Mouse (Mus musculus) cerebellum, postnatal 10 days (tissue): ENCODE results near the gene Zfp575.

Source experiments
- DNase-seq, 2 experiments: peaks; one replicate each; pipeline ENCODE4 v3.0.0; 2021; ENCODE audit warnings: mixed read lengths in 2 of 2

The Zfp575 gene

DNA sequence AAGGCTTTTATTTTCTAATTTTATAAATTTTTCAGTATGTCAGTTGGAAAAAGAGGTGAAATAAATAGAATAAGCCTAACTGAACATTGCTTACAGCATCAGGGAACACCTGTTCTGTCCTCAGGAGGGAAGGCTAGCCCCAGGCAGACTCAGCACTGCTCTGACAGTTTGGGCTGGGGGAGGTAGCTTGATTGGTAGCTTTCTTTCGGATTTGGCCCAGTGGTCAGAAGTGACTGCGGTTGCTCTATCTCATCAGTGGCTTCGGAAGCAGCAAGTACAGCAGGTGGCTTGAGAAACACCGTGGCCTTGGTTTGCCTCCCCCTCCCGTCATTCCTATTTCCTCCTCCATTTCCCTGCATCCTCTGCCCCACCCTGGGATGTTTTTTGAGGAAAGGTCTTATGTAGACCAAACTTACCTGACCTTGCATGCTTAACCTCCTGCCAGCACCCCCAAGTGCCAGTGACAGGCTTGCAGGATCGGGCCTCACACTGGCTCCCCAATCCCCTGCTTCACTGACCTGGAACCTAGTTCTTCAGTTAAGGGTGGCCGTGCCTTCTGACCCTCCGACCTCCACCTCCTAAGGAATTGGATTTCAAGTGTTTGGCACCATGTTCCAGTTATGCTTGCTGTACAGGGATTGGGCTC is 24.1 kb downstream of the Zfp575 start:
- DNase-seq, result no peak

DNA sequence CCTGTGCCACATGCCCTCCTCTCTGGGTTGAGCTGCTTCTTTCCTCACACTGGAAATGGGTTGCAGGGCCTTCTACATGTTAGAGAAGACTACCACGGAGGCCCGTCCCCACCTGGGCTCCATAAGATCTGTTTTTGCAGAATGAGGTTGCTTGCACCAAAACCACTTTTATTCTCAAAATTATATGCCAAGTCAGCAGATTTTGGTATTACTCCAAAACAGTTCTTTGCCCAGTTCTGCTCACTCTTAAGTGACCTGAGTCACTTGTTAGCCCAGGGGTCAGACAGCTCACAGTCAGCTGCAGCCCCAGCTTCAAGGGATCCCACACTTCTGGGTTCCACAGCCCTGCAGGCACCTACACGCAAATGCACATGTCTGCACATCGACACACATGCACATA is 26.0 kb downstream of the Zfp575 start:
- DNase-seq, result no peak

- no peak for DNase-seq
These were observed 31.7 kb downstream of the Zfp575 start for GRCm38 (mm10) chr7:24555786-24556185.

GRCm38 (mm10) chr7:24551985-24552759 is 35.3 kb downstream of the Zfp575 start:
- DNase-seq, result no peak

DNA sequence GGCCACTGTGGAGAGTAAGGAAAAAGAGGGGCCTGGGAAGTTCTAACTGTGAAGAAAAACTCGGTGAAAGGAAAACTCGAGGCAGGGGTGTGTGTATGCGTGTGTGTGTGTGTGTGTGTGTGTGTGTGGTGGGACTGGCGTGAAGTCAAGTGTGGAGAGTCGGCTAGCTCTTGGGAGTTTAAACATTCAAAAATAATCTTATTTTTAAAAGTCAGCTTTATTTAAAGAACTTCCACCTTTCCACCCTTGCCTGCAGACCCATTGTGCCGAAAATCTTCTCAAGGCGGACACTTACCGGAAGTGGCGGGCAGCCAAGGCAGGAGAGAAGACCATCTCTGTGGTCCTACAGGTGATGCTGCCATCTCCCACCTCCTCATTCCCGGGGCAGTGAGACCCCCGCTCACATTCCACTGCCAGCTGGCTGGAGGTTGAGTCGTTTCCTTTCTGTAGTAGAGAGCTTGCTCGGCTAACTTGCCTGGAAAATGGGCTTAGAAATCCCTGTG is 39.9 kb downstream of the Zfp575 start:
- DNase-seq, result peak in 1 of 2 experiments; percentile 46

DNA sequence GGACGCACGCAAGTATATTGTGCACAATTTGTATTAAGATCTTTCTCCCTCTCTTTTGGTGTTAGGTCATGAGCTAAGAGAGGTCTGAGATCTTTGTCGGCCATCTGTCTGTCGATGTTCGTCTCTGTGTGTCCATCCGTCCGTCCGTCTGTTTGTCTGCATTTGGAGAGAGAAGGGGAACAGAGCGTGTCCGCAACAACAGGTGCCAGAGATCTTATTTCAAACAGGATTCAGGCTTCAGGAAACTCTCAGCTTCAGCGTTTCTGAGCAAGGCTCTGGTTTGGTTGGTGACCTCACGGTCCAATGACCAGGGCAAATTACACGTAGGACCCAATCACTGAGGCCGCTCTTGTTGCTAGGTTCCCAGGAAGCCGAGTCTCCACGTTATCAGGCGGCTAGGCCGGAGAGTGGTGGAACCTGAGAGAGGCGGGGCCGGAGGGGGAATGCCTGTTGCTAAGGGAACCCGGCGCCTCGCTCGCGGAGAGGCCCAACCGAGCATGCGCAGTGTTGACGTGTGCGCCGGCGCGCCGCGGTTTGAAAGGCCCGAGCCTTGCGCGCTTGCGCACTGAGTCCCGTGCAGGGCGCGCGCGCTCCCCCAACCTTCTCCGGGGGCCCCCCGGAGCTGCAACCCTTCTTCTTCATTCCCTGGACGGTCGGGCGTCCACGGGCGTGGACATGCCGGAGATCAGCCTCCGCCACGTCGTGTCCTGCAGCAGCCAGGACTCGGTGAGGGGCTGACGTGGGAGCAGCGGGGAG is 40.6 kb downstream of the Zfp575 start:
- DNase-seq, result peak; percentile 99 to 100

DNA sequence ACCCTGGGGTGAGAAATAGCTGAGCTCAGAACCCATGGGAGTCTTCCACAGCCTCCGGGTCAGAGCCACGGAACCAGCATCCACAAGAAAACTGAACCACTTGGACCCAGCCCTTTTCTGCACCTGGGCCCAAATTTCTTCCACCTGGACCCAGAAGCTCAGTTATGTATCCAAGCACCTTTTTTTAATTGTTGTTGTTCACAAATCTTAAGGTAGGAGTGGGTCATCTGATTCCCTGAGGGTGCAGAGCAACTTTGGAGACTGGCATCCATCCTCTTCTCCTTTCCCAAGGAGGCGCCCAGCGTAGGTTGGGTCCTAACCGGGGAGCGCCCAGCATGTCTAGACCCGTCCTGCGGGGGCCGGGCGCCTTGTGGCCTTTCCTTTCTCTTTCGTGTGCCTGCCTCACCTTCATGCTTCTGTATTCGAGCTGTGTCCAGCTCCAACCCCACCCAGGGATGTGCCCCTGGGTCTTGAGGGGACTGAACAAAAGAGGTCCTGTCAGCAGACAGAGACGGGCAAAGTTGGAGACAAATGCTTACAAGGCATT is 41.3 kb downstream of the Zfp575 start, which contains the start of the genes Pinlyp and Xrcc1:
Gene Pinlyp (minus strand): TSS at position 51 of the 547 bp plus-strand sequence.
Gene Xrcc1 (plus strand): TSS at position 222 of the 547 bp plus-strand sequence.
- DNase-seq, result peak in 1 of 2 experiments; percentile 33

DNA sequence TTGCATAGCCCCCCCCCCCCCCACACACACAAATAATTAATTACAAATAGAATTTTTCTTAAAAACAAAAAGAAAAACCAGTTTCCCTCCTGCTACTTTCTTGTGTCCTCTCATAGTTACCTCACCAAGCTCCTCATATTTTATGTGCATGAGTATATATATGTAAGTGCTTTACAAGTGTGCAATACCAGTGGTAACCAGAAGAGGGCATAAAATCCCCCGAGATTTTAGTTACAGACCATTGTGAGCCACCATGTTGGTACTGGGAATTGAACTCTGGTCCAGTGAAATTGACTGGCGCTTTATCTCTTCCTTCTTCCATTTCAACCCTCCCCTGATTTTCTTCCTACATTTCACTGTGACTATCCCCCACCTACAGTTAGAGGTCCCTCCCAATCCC is 42.9 kb downstream of the Zfp575 start:
- no peak for DNase-seq

DNA sequence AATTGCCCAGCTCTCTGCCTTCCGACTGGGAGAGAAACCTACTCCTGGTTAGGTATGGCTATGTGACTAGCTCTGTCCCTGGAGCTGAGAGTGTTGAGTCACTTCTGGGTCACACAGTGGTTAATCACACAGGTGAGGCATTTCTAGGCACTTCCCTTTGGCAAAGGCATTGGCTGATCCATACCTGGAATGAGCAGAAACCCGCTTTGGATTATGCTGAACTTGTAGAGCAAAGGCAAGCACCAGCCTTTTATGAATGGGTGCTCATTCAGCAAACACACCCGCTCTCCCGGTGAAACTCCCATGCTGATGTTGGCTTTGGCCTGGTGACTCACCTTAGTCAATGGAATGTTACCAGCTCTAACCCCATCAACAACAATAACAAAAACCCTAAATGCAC is 47.8 kb downstream of the Zfp575 start:
- no peak for DNase-seq

DNA sequence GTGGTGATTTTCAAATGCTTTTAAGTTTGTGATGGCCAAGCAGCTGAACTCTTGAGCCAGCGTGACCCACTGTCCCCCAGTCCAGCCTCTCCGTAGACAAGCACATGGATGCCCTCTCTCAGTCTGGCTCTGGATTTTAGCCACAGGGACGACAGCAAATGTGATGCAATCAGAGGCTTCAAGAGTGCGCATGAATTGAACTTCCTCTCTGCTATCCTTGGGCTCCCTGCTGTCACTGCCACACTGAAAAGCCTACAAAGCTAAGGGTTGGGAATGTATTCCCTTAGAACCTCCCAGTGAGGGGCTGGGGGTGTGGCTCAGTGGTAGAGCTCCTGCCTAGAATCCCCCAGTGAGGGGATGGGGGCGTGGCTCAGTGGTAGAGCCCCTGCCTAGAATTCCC is 48.7 kb downstream of the Zfp575 start:
- DNase-seq, result no peak

- DNase-seq, result peak in 1 of 2 experiments; percentile 53
These were observed 49.3 kb downstream of the Zfp575 start for GRCm38 (mm10) chr7:24538154-24538553.

DNA sequence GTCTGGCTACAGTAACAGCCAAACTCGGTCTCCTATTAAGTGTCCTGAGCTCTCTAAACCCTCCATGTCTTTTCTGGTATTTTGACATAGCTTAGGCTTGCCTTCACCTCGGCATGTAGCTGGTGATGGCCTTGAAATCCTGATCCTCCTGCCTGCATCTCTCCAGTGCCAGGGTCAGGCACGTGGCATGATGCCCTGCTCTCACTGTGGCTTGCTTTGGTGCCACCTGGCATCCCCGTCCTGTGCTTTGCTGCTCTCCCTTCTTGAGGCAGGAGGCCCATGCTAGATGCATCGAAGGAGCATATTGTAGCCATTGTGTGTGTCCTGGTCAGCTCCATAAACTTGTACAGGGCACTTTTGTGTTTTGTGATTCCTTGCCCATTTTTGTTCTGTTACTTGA is 49.9 kb downstream of the Zfp575 start:
- peak; percentile 86 to 87 for DNase-seq

- DNase-seq, result no peak
These were observed 50.4 kb downstream of the Zfp575 start for GRCm38 (mm10) chr7:24537081-24537480.

- DNase-seq, result peak in 1 of 2 experiments; percentile 37
These were observed 53.1 kb downstream of the Zfp575 start for GRCm38 (mm10) chr7:24534301-24534700.
